Mouse (Mus musculus): Measurements from ENCODE around the gene Vmn2r111.
"Not testable (repeated sequence)": the region's sequence is repeated elsewhere in the genome, so short reads cannot be mapped to it uniquely, and the experiment has no call there.

Gene Vmn2r111

GRCm38 (mm10) chr17:22573382-22573781, at the start of gene Vmn2r111:
Gene Vmn2r111 (minus strand): TSS chr17:22573482.
- not testable (repeated sequence) for DNase-seq (ENCODE audit: low read depth, low spot score)

- not testable (repeated sequence) for DNase-seq (ENCODE audit: low read depth, low spot score)
Observed at GRCm38 (mm10) chr17:22600651-22601050, 27.4 kb upstream of the Vmn2r111 start, which contains the start of gene Vmn2r112. Gene Vmn2r112 (plus strand): TSS chr17:22600951.

- not testable (repeated sequence) for DNase-seq (ENCODE audit: low read depth, low spot score)
Observed at GRCm38 (mm10) chr17:22520467-22520866, 52.8 kb downstream of the Vmn2r111 start.

GRCm38 (mm10) chr17:22520037-22520436, 53.2 kb downstream of the Vmn2r111 start:
- DNase-seq (ENCODE audit: low read depth, low spot score): not testable (repeated sequence)

GRCm38 (mm10) chr17:22497120-22497519, 76.2 kb downstream of the Vmn2r111 start:
- DNase-seq (ENCODE audit: low read depth, low spot score): no peak
